Mouse (Mus musculus): ENCODE measurements at regions not wholly inside any gene's neighbourhood (a gene's known extent, or its start where the extent isn't known, plus 50 kb on each side); places are given as distances from the start of the nearest gene placed in this dataset.

DNA sequence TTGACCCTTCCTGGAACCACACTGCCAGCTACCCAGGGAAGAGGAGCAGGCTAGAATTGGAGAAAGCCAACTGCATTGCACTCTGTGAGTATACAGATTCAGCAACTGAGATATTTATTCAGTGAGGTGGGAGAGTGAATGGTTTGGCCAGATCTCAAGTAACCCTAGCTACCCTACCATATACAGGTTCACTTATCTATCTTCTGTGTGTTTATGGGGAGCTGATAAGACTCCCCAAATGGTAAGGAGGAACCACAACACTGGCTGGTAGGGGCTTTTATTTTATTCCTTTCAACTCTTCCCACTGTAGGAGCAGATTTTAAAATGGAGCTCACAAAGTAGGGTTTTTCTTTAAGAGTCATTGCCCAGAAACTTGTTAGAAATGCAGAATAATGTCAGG lies 62.9 kb downstream of the Arrdc3 start:
- DNase-seq = no peak

DNA sequence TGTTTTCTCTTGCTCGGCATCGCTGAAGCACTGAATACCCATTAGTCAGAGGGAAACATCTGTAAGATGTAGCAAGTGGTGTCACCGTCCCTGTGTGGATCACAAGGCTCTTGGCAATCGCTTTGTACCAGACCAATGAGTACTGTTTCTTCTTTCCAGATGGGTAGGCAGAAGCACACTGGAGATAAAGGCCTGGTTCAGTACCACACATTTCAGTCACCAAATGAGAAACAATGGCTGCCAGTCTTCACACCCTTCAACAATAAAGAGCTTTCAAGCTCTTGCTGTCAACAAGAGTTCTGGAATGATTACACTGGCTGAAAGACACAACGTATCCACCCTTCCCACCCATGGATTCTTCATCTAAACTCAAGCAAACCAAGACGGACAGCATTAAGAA lies 64.5 kb downstream of the Arrdc3 start:
- DNase-seq = no peak

DNA sequence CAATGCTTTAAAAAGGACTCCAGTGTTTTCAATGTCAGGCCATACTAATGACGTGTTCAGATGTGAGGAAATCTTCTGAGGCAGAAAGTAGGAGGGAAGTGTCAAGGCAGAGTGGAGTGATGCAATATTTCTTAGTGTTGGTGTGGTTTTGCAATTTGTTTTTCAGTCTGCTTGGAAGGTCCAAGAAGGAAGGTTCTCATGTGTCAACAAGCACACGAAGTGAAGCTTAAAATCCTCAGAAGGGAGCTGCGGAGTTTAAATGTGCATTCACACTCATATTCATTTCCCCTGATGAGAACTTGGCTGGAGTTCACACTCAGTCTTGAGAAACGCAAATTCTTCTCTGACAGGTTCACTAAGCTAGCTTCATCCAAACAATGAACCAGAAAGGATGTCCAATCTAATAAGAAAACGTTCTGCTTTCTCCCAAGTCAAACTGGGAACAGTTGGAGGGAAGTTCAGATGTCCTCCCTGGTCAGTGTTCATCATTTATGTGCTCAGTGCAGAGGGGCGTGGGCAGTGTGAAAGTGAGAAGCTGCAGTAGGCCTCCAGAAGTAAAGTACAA lies 66.0 kb downstream of the Arrdc3 start:
- DNase-seq = no peak

DNA sequence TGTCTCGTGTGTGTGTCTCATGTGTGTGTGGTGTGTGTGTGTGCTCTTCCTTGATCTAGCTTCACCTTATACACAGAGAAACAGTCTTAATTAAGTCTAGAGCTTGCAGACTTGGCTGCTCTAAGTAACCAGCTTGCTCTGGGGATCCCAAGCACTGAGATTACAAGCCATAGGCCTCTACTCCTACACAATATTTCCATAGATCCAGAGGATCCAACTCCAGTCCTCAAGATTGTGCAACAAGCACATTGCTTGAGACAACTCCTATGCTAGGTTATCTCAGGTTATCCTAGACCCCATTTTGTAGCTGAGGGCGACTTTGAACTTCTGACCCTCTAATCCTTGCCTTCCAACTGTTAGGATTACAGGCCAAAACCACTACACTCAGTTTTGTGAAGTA lies 67.1 kb downstream of the Arrdc3 start:
- no peak for DNase-seq

DNA sequence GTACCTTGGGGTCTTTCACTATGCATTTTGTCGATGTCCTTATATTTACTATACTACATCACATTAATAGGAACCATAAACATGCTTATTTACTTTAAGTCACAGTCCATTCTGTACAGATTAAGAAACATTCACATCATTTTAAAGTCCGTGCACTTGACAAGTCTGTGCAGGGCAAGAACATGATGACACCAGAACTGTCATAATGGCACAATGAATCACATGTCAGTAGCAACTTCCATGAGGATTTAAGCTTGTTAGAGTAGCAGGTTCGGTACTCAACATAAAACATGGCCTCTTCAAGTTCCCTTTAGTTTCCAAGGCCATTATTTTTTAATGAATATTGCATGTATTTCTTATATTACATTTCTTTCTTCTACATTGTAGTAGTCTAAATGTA lies 67.6 kb downstream of the Arrdc3 start:
- DNase-seq = no peak

DNA sequence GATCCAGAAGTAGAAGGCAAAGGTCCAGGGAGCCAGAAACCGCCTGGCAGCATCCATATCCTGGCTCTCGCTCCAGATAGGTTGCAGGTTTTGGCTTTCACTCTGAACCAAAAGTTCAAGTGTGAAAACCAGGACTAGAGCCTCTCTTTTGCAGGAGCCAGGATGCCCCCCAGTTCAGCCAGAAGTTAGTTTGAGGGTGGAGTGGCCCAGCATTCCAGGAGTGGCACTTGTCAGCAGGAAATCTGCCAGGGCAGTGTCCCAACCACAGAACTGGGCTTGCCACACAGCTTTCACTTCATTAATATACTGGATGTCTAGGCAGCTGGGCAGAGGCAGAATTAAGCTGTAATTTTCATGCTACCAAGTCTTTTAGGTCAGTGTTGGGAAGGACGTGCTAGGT lies 68.1 kb downstream of the Arrdc3 start:
- DNase-seq = no peak

DNA sequence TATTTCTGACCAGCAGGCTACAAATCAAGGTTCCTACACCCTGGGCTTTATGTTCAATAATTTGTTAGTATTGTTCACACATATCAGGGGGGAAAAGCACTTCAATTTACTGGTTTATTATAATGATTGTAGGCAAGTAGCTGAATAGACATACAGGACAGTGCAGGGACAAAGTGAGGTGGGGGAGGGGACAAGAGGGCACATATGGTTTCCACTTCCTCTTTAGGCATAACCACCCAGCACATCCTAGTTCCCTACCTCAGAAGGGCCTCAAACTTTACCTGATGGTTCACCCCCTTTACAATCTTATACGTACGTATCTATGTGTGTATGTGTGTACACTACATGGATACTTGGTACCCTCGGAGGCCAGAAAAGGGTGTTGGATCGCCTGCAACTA lies 69.7 kb downstream of the Arrdc3 start:
- peak in 1 of 2 experiments; percentile 36 for DNase-seq

DNA sequence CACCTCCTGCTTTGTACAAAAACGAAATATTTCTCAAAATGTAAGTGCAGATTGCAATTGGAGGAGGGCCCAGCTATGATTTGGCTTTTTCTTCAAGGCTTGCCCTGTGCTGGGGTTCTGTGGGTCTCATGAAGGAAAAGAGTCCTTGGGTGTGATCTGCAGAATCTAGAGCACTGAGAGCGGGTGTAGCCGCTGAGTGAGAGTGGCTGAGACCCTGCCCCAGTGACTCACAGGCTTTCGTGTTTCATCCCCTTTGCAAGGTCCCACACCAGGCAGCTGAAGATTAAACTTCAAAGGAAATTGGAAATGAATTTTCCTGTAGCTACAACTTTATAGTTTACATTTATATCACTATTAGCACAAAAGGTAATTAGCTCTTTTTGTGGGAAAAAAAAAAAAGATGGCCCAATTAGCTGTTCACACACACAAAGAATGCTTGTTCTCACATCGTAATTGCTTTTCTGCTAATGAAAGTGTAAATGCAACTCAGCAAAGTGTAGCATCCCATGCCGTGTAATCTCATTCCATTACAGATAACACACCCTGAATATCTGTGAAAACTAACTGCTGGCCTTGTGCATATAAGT lies 71.0 kb downstream of the Arrdc3 start:
- no peak for DNase-seq

DNA sequence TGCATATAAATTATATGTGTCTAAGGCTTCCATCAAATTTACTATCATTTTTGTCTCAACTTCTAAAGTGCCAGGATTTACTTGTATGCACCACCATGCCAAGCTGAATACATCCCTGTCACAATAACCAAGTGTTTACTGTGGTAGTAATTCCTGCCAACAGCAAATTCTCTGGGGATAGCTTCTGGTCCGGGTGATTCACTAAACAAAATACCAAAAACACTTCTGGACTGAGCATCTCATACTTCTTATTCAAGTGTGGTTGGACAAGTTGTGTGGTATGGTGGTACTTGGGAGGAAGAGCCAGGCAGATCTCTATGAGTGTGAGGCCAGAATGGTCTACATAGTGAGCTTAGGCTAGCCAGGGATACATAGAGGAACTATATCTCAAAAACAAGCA lies 73.8 kb downstream of the Arrdc3 start:
- DNase-seq = no peak

DNA sequence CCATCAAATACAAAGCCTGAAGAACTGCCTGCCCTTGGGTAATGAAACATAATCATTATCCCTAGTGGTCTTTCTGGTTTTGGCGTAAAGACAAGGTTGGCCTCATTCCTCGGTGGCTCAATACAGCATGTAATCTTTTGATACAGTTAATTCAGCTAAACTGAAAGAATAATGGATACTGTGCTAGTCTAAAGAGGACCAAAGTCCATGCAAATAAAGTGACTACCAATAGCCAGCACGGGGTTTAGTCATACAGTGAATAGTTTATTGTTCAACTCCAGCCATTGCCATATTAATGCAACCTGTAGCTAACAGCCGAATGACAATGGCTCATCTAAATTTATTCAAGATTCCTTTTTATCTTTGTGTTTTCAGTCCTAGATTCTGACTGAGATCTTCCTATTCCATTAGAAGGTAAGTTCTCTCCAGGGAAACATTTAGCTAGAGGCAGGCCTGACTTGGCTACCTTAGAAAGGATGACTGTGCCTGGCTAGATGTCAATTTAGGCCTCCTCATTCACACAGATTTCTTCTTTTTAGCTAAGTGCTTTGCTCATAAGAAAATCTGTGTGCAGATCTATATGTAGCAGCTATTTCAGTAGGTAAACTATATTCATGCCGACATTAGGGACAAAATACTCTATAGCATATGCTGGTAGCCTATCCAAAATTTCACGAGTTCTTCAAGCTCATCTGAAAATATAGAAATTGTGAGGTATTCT lies 74.4 kb downstream of the Arrdc3 start:
- DNase-seq = no peak

DNA sequence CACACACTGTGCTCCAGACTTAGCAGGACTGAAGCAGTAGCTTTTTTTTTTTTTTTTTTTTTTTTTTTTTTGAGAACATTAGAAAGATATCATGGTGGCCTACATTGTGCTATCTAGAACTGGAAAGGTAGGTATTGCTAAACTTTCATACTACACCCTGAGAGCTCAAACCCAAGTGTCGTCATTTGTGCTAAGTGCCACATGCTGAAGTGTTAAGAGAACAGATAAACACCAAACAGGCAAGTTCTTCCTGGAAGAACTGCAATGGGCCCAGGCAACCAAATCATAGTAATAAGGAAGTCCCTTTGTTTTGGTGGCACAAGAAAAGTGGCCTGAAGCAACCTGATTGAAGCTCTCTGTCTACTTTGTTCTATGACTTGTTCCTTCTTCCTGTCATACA lies 76.6 kb downstream of the Arrdc3 start:
- no peak for DNase-seq

DNA sequence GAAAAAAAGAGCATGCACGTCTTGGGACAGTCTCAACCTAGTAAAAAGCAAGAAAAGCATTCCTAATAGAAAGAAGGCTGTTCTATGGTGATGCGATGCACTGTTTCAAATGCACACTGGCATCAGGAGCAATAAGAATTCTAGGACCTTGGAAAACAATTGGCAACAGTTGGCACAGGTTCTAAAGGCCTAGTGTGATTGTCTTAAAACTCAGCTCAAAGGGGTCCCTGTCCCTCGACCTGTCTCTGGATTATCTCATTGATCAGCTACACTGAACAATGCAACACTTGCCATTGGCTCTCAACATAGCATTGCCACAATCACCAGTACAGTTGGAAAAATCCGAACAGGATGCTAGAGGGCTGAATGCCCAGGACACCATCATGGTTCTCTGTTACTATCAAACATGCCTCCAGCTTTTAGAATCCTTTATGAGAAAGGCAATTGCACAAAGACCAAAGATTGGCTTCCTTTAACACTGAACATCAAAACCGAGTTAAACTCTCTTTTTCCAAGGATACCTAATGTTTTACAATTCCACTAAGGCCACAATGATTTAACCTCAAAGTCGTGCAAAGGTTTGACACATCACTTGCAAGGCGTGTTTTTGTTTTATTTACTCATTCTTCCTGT lies 78.9 kb downstream of the Arrdc3 start:
- no peak for DNase-seq

DNA sequence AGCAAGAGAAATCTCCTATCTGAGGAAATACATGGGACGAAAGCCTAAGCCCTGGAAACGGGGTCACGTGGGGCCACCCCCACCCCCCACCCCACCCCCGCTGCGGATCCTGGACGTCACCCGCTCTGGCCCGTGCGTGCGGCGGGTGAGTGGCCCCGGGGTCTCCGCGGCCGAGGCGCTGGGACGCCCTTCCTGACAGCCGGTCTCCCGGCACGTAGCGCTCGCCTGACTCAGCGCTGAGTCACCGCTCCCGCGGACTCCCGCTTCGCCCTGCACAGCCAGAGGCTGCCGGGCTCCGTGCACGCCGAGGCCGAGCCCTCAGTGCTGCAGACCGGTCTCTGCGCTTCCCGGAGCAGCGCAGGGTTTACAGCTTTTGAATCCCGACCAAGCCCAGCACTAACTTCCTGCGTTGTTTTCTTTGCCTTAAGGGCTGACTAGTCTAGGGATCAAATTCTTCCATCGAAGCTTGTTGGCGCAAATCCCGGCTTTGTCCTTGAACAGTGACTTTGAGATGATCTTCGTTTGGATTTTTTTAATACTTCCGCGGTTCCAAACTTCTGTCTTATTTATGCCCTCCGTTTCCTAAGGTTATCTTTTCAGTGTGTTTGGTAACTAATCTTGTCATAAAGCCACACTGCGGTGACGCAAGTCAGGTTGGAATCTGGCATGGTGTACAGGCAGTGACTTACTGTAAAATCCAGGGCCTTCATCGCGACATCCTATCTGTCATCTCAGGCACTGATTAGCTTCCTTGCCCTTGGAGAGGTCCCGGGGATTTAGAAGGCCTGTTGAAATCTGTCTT lies 79.8 kb downstream of the Arrdc3 start:
- peak; percentile 14 to 28 for DNase-seq

DNA sequence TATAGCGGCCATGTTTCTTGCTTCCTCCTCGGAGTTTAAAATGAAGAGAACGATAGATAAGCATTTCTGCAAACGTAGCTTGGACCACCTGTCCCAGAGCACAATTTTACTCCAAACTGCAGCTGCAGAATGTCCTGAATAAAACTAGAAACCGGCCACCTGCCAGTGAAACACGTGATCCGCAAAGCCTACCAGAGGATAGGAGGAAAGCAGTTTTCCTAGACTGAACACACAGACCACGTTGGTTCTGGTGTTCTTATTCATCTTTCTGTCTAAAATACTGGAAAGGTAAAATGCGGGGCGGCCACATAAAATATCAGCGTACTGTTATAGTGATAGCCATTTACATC lies 80.4 kb downstream of the Arrdc3 start:
- no peak for DNase-seq

DNA sequence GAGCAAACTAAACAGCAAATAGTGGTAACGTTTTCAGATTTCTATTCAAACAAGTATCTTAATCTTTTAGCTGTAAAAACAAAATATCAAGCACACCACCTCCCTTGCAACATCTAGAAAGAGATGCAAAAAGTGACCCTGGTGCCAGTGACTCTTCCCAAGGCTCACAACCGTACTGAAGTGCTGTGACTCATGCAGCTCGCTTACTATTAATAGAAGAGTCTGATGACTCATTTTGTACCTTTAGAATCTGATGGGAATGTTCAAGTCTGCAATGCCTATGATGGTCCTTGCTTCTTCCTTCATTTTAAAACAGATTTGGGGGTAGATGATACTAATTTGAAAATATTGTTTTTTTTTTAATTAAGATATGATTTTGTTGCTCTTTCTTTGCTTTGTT lies 88.5 kb downstream of the Arrdc3 start:
- DNase-seq = no peak

DNA sequence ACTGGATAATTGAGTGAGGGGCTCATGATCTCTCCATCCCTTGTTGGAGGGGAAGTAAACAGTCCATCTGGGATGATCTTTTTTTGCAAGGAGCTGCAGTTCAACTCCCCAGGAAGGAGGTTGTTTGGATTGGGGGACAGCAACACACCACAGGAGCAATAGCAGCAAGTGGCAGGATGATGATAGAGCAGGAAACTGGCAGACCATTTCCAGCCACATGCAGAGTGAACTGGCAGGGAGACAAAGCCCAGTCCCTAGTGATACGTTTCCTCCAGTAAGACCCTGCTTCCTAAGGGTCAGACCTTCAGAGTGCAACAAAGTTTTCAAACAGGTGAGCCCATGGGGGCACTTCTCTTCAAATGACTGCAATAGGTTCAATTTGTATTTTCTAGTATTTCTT lies 91.2 kb downstream of the Arrdc3 start:
- no peak for DNase-seq

DNA sequence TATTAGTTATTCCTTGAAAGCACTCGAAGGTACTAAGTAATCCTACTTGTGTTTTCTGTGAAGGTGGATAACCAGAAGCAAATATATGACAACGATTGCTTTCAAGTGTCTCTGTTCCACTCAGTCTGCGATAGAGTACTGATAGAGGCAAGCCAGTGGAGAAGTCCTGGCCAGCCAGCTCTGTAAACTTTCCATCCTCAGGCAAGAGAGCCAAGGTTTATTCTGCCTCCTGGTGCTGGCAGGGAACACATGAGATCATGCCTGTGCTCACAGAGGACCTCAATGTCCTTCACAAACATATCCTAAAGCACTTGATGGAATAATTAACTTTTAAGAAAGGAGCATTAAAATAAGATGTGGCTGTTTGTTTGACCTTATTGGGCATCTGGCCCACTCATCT lies 94.1 kb downstream of the Arrdc3 start:
- DNase-seq = no peak

DNA sequence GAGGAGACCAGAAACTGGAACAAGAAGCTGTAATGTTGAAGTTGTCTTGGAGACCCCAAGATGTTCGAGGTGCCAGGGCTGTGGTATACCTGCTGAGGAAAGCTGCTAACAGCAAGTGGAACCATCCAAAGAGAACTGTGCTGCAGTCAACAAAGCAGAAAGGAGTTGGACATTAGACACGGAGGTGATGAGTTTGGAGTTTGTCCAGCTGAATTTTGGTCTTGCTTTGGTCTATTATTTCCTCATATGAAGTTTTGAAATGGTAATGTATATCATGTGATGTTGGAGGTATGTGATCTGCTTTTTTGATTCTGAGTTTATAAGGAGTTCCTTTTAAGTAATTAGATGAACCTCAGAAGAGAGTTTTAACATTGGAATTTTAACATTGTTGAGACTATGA lies 98.0 kb downstream of the Arrdc3 start:
- no peak for DNase-seq

DNA sequence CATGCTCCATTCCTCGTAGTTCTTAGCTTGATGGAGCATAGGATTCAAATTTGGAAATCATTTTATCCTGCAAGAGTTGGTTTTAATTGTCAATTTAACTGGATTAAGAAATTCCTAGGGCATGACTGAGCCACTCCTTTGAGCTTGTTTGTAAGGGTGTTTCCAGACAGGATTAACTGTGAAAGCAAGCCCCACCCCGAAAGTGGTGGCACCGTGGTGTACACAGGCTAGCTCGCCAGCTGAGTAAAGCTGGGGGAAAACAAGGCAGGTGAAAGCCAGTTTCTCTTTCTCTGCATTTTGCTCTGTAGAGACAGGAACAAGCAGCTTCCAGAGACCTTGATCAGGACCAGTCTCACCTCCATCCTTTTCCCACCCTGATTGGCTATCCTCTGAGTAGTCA lies 103.5 kb downstream of the Arrdc3 start:
- DNase-seq = no peak

DNA sequence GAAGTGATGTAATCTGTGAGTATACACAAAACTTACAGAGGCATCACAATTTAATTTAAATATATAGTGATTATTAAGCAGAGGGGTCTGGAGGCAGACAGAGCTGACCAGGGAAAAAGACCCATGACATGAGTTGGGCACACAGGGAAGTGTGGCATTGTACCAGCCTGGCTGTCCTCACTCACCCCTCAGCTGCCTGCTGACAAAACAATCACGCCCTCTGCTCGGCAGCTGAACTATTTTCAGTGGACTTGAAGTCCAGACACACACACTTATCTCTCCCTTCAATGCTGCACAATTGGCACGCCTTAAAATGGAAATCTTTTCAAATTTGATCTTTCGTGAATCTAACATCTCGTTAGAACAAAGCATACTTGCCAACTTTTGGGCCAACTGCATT lies 106.6 kb downstream of the Arrdc3 start:
- DNase-seq = no peak

DNA sequence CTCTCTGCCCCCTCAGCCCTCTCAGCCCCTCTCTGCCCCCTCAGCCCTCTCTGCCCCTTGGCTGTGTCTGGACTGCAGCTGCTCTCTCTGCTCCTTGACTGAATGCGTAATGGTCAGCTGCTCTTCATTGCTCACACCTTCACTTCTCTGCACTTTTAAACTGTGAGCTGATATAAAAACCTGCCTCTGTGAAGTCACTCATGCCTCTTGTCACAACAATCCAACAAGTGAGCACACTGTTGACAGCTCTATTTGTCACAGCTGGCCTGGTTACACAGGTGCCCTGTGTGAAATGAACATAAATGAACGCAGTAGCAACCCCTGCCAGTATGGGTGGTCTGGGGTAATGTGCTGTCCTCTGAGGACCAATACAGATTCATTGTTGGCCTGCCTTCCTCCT lies 109.2 kb downstream of the Arrdc3 start:
- DNase-seq = no peak

DNA sequence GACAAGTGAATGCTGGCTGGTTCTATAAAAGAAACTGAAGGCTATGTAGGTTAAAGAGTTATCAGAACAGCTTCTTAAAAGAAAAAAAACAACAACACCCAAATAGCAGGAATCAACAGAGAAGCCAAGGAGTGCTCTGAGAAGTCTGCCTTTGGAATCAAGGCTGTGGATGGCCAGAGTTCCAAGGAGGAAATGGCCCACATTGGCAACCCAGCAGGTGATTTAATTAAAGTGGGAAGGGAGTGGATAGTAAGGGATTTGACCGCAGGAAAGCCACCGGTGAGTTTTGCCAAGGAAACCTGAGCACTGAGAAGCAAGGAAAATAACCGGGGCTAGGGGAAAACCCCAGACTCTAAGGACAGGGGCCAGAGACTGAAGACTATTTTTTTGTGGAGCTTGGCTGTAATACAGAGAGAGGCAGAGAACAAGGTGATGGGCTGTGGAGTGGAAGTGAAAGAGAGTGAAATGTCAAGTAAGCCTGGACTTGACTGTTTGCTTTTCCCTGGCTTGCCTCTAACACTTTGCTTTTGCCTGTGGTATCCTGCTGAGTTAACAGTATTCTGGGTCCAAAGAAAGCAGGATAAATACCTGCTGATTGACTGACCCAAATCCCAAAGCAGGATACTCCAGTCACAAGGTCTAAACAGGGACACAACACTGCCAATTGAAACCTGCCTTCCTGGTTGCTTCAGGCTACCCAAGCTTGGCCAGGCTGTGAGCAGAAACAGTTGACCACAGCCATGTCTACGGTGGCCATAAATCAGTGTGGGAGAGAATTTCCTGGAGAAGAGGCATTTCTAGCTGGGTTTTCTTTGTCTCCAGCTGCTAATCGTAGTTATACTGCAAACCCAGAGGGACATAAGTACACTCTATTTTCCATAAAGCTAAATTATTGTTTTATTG lies 125.9 kb downstream of the Arrdc3 start:
- no peak for DNase-seq

Measured in spleen, adult 18-20 months (tissue).